Mouse (Mus musculus): ENCODE data around the gene Il27. TPM values are rescaled to one million over a fixed set of nuclear protein-coding genes. Genes with fewer than 3 reads are reported as not detected.

The Il27 gene
- polyA plus RNA-seq, 1 experiment from 2014 or later: not detected

DNA sequence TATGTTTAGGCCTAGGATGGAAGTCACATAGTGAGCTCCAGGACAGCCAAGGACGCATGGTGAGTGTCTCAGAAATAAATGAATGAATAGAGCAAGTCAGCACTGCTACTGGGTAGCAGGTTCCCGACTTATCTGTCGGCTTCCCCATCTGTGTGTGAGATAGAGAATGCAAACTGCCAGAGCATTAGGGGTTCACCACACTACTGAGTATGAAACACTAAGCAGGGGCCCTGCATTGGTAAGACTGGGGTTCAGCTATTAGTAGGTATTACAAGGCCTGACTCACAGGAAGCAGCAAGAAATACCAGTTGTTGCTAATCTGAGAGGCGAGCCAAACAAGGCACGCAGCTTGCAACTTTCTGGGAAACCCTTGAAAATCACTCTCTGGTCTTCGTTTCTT is 4.2 kb upstream of the Il27 start:
- no peaks in the 10 kb centered on the region for H3K4me1 ChIP-seq
- H3K27ac ChIP-seq: no peak overlapping the region
- no peaks in the 10 kb centered on the region for H3K9me3 ChIP-seq
- peaks cover 18% of the 10 kb centered on the region for H3K27me3 ChIP-seq (ENCODE audit: insufficient read depth, poor library complexity, severe bottlenecking)
- no peaks in the 10 kb centered on the region for H3K36me3 ChIP-seq
- no peak overlapping the region for H3K4me3 ChIP-seq
- DNase-seq (ENCODE audit: low spot score): no peak
- WGBS: 68% methylated on average over 6 of the region's 6 CpGs

- Histone ChIP-seq H3K27ac (no peak overlapping the region), H3K27me3 (ENCODE audit: insufficient read depth, poor library complexity, severe bottlenecking) (peaks cover 32% of the 10 kb centered on the region), H3K4me3 (no peak overlapping the region), H3K4me1 (no peaks in the 10 kb centered on the region), H3K36me3 (no peaks in the 10 kb centered on the region), H3K9me3 (no peaks in the 10 kb centered on the region)
- WGBS: 58% methylated on average over 6 of the region's 6 CpGs
- DNase-seq (ENCODE audit: low spot score): no peak
Measured at GRCm38 (mm10) chr7:126596414-126596813, 1.7 kb upstream of the Il27 start.

- H3K27ac ChIP-seq: no peak overlapping the region
- peaks cover 32% of the 10 kb centered on the region for H3K27me3 ChIP-seq (ENCODE audit: insufficient read depth, poor library complexity, severe bottlenecking)
- no peaks in the 10 kb centered on the region for H3K36me3 ChIP-seq
- H3K4me3 ChIP-seq: no peak overlapping the region
- H3K9me3 ChIP-seq: no peaks in the 10 kb centered on the region
- no peaks in the 10 kb centered on the region for H3K4me1 ChIP-seq
- WGBS: 75% methylated on average over 5 of the region's 5 CpGs
- no peak for DNase-seq (ENCODE audit: low spot score)
Measured at GRCm38 (mm10) chr7:126595890-126596289, 1.1 kb upstream of the Il27 start.

DNA sequence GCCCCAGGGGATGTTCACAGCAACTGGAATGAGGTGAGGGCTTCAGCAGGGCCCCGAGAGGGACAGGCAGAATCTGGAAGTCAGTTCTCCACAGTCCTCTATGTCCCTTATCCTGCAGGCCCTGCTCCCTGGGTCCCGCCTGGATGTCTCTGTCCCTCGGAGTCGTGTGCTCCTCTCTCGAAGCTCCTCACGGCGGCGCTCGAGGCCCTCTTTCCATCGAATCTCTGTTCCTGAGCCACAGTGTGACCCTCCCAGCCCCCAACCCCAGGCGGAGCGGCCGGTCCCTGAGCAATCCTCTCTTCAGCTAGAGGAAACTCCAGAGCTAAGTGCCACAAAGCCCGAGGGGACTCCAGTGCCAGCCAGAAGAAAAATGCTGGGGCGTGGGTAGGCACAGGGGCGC is 7.0 kb downstream of the Il27 start:
- Histone ChIP-seq H3K4me1 (peaks cover 21% of the 10 kb centered on the region), H3K9me3 (no peaks in the 10 kb centered on the region), H3K4me3 (peak overlapping the region; percentile 40), H3K36me3 (no peaks in the 10 kb centered on the region), H3K27ac (peak overlapping the region; percentile 67), H3K27me3 (ENCODE audit: insufficient read depth, poor library complexity, severe bottlenecking) (peaks cover 53% of the 10 kb centered on the region)
- 4% methylated on average over 16 of the region's 16 CpGs for WGBS
- peak; percentile 84 for DNase-seq (ENCODE audit: low spot score)

- Histone ChIP-seq H3K27me3 (ENCODE audit: insufficient read depth, poor library complexity, severe bottlenecking) (peaks cover 48% of the 10 kb centered on the region), H3K9me3 (no peaks in the 10 kb centered on the region), H3K4me1 (peaks cover 24% of the 10 kb centered on the region), H3K36me3 (no peaks in the 10 kb centered on the region), H3K27ac (no peak overlapping the region), H3K4me3 (no peak overlapping the region)
- 61% methylated on average over 8 of the region's 8 CpGs for WGBS
- DNase-seq (ENCODE audit: low spot score): no peak
Measured at GRCm38 (mm10) chr7:126586839-126587238, 7.9 kb downstream of the Il27 start.

DNA sequence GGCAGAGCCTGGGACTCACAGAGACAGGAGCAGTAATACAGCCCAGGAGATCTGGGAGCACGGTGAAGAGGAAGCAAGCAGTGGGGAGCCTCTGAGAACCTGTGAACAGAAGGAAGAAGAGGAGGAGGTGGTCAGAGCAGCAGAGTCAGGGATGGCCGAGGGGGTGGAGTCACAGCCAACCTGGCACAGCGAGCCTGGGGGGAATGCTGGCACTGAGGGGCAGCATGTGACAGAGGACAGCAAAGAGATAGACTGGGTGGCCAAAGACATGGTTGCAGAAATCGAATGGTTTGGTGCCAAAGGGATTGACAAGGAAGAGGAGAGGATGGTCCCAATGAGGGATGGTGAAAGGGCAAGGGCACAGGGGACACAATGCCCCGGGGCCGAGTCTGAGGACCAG is 9.0 kb downstream of the Il27 start, which contains the start of gene Cln3:
Cln3 (minus strand) TSS at position 101 of the 400 bp plus-strand sequence.
- Histone ChIP-seq H3K4me1 (peaks cover 30% of the 10 kb centered on the region), H3K4me3 (no peak within 1 kb of the TSS), H3K27ac (no peak within 1 kb of the TSS), H3K27me3 (ENCODE audit: insufficient read depth, poor library complexity, severe bottlenecking) (peaks cover 48% of the 10 kb centered on the region), H3K9me3 (no peaks in the 10 kb centered on the region), H3K36me3 (no peaks in the 10 kb centered on the region)
- DNase-seq (ENCODE audit: low spot score): no peak
- 62% methylated on average over 6 of the region's 6 CpGs for WGBS

DNA sequence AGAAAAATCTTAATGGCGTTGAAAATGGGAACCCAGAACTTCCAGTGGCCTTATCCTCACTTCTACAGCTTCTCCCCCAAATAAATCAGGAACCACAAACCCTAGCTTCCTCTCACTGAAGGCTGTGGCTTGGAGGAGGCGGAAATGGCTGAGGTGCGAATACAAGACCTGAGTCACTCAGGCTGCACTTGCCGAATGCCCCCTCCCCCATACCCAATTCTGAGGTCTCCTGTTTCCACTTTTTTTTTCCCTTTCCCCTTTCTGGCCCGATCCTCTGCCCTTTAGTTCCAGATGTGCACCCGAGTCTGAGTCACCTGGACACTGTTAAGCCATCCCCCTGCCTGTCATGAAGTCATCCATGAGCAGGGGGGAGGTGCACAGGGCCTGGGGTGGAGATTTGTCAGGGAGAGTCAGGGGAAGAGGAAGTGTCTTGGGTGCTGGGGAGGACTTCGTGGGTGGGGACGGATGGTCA is 10.2 kb downstream of the Il27 start, which contains the start of gene Apobr:
Apobr (plus strand) TSS at position 437 of the 472 bp plus-strand sequence.
- Histone ChIP-seq H3K4me1 (peaks cover 30% of the 10 kb centered on the region), H3K27ac (peak within 1 kb of the TSS; percentile 93), H3K36me3 (no peaks in the 10 kb centered on the region), H3K9me3 (no peaks in the 10 kb centered on the region), H3K4me3 (peak within 1 kb of the TSS; percentile 73), H3K27me3 (ENCODE audit: insufficient read depth, poor library complexity, severe bottlenecking) (peaks cover 48% of the 10 kb centered on the region)
- 62% methylated on average over 8 of the region's 8 CpGs for WGBS
- no peak for DNase-seq (ENCODE audit: low spot score)

- Histone ChIP-seq H3K27me3 (ENCODE audit: insufficient read depth, poor library complexity, severe bottlenecking) (peaks cover 42% of the 10 kb centered on the region), H3K4me3 (peak overlapping the region; percentile 73), H3K4me1 (peaks cover 30% of the 10 kb centered on the region), H3K9me3 (no peaks in the 10 kb centered on the region), H3K36me3 (no peaks in the 10 kb centered on the region), H3K27ac (peak overlapping the region; percentile 93)
- 50% methylated on average over 6 of the region's 6 CpGs for WGBS
- DNase-seq (ENCODE audit: low spot score): no peak
Measured at GRCm38 (mm10) chr7:126583761-126584160, 11.0 kb downstream of the Il27 start.

GRCm38 (mm10) chr7:126583251-126583709 is 11.5 kb downstream of the Il27 start:
- H3K27me3 ChIP-seq (ENCODE audit: insufficient read depth, poor library complexity, severe bottlenecking): peaks cover 37% of the 10 kb centered on the region
- WGBS: under 1% methylated on average over 22 of the region's 22 CpGs
- H3K36me3 ChIP-seq: no peaks in the 10 kb centered on the region
- peak overlapping the region; percentile 73 for H3K4me3 ChIP-seq
- H3K4me1 ChIP-seq: peaks cover 29% of the 10 kb centered on the region
- peak; percentile 96 for DNase-seq (ENCODE audit: low spot score)
- H3K9me3 ChIP-seq: no peaks in the 10 kb centered on the region
- peak overlapping the region; percentile 93 for H3K27ac ChIP-seq

DNA sequence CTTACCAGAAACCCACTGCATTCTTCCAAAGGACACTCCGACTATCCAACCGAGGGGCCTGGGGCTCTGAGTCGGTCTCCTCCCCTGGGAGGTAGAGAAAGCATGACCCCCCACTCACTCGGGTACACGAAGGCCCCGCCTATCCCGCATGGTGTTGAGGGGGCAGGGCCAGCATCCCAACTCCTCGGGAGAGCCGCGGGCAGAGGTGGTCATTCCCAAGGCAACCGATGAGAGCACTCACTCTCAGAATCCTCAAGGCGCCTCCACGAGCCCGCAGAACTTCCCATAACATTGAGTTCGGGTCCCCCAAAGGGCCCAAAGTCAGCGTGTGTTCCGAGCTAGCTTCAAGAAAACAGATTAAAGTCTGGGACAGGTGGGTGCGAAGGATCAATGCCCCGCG is 12.0 kb downstream of the Il27 start:
- DNase-seq (ENCODE audit: low spot score): peak; percentile 82
- Histone ChIP-seq H3K27me3 (ENCODE audit: insufficient read depth, poor library complexity, severe bottlenecking) (peaks cover 31% of the 10 kb centered on the region), H3K27ac (peak overlapping the region; percentile 93), H3K4me1 (peaks cover 23% of the 10 kb centered on the region), H3K9me3 (no peaks in the 10 kb centered on the region), H3K36me3 (peaks cover 1% of the 10 kb centered on the region; the same call in 1 of the 2 replicates), H3K4me3 (peak overlapping the region; percentile 73)
- 1% methylated on average over 20 of the region's 20 CpGs for whole genome bisulfite sequencing

GRCm38 (mm10) chr7:126581661-126582060 is 13.1 kb downstream of the Il27 start:
- Histone ChIP-seq H3K4me3 (no peak overlapping the region), H3K9me3 (no peaks in the 10 kb centered on the region), H3K36me3 (peaks cover 6% of the 10 kb centered on the region; the same call in 1 of the 2 replicates), H3K4me1 (peaks cover 17% of the 10 kb centered on the region), H3K27ac (no peak overlapping the region), H3K27me3 (ENCODE audit: insufficient read depth, poor library complexity, severe bottlenecking) (peaks cover 25% of the 10 kb centered on the region)
- 74% methylated on average over 6 of the region's 6 CpGs for WGBS
- no peak for DNase-seq (ENCODE audit: low spot score)

GRCm38 (mm10) chr7:126579172-126579571 is 15.6 kb downstream of the Il27 start:
- DNase-seq (ENCODE audit: low spot score): no peak
- no peaks in the 10 kb centered on the region for H3K9me3 ChIP-seq
- 50% methylated on average over 8 of the region's 8 CpGs for WGBS

GRCm38 (mm10) chr7:126576946-126577345 is 17.8 kb downstream of the Il27 start:
- Histone ChIP-seq H3K36me3 (peaks cover 23% of the 10 kb centered on the region; the same call in 1 of the 2 replicates), H3K9me3 (no peaks in the 10 kb centered on the region), H3K4me1 (0 out of 2 replicates have a peak, but pooled peaks cover 6% of the 10 kb centered on the region), H3K4me3 (no peak overlapping the region), H3K27ac (no peak overlapping the region), H3K27me3 (ENCODE audit: insufficient read depth, poor library complexity, severe bottlenecking) (no peaks in the 10 kb centered on the region)
- WGBS: 49% methylated on average over 8 of the region's 8 CpGs
- DNase-seq (ENCODE audit: low spot score): no peak

More at GRCm38 (mm10) chr7:126579172-126579571, 15.6 kb downstream of the Il27 start:
- no peak overlapping the region for H3K27ac ChIP-seq
- no peak overlapping the region for H3K4me3 ChIP-seq
- peaks cover 15% of the 10 kb centered on the region; the same call in 1 of the 2 replicates for H3K36me3 ChIP-seq
- peaks cover 16% of the 10 kb centered on the region for H3K4me1 ChIP-seq
- H3K27me3 ChIP-seq (ENCODE audit: insufficient read depth, poor library complexity, severe bottlenecking): no peaks in the 10 kb centered on the region

All from heart, embryonic 10.5 days (tissue).